In the genomic region with DNA sequence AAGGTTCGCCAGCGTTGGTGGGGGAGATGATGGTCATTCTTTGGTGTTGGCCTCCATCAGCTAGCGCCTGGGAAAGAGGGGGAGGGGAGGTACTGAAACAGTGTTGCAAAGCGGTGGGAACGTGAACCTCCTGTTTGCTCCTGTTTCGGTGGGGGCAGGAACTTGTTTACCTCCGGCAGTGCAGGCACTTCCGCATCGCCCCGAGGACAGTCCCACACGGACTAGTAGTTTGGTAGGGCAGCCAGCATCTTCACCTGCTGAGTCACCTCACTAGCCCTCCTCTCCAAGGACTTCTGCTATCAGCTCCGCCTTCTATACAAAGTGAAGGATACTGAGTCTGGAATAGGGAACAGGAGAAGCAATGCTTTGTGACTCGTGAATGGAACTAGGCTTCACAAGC, we compare ENCODE assay signal across 8 mouse cellular contexts. TPM values are rescaled to one million over a fixed set of nuclear protein-coding genes. Genes with fewer than 3 reads are reported as not detected.
DNase-seq lines count a peak whose midpoint lies in the region; ATAC-seq and TF ChIP-seq lines count a peak whose summit lies in the region.

No protein-coding gene starts in this region.

- H3K4me2 ChIP-seq in heart, embryonic 15.5 days = peak overlapping the region; percentile 61
- peak overlapping the region; percentile 29 for H3K4me2 ChIP-seq in forebrain, embryonic 16.5 days (ENCODE audit: low read length)
- H3K4me2 ChIP-seq in limb, embryonic 14.5 days (replicated peaks; ENCODE audit: low read depth, low read length, severe bottlenecking) = peak overlapping the region; percentile 29; the same call in 1 of the 2 replicates

- peak overlapping the region; percentile 27 for H3K4me3 ChIP-seq in heart, embryonic 15.5 days
- H3K4me3 ChIP-seq in forebrain, embryonic 16.5 days (replicated peaks; ENCODE audit: low read length) = no peak overlapping the region; the same call in 1 of the 2 replicates
- peak overlapping the region; percentile 7; the same call in 1 of the 2 replicates for H3K4me3 ChIP-seq in limb, embryonic 14.5 days (replicated peaks; ENCODE audit: low read length)

- H3K9me3 ChIP-seq in heart, embryonic 15.5 days (replicated peaks) = no peaks in the 10 kb centered on the region
- H3K9me3 ChIP-seq in forebrain, embryonic 16.5 days (ENCODE audit: control insufficient read depth, low read length) = no peaks in the 10 kb centered on the region
- H3K9me3 ChIP-seq in limb, embryonic 14.5 days (ENCODE audit: control insufficient read depth, low read length) = no peaks in the 10 kb centered on the region

- peak; percentile 28 for ATAC-seq in heart, embryonic 15.5 days (replicated peaks; ENCODE audit: insufficient number of reproducible peaks, insufficient read depth, low FRiP score, low read depth)
- no peak for ATAC-seq in forebrain, embryonic 16.5 days
- ATAC-seq in limb, embryonic 14.5 days (ENCODE audit: low FRiP score, low read depth) = no peak

- H3K9ac ChIP-seq in heart, embryonic 15.5 days = 0 out of 2 replicates have a peak overlapping the region, but pooled peaks have one; percentile 18
- H3K9ac ChIP-seq in forebrain, embryonic 16.5 days (replicated peaks; ENCODE audit: low read depth, low read length) = 0 out of 2 replicates have a peak overlapping the region, but pooled peaks have one; percentile 13
- H3K9ac ChIP-seq in limb, embryonic 14.5 days (ENCODE audit: low read depth, low read length, severe bottlenecking) = no peak overlapping the region

- no peak for DNase-seq in heart, postnatal 10 days
- no peak for DNase-seq in limb, embryonic 14.5 days (ENCODE audit: low spot score)
- peak; percentile 37 for DNase-seq in naive thymus-derived CD4-positive, alpha-beta T cell, adult 2 months (ENCODE audit: low read depth)
- no peak for DNase-seq in retina, embryonic 14.5 days (ENCODE audit: low spot score)
- DNase-seq in layer of hippocampus, postnatal 14 days (ENCODE audit: low spot score in 2 of 2) = no peak
- no peak for DNase-seq in urinary bladder, postnatal 14 days (ENCODE audit: low spot score)

- 3% methylated on average over 13 of the region's 13 CpGs for WGBS in heart, embryonic 15.5 days
- WGBS in forebrain, embryonic 16.5 days = 5% methylated on average over 13 of the region's 13 CpGs
- WGBS in limb, embryonic 14.5 days = 3% methylated on average over 13 of the region's 13 CpGs

- TF ChIP-seq POLR2A in limb, embryonic 14.5 days (IDR thresholded peaks at IDR 0.05; ENCODE audit: borderline replicate concordance, extremely low read depth, insufficient read depth, insufficient read length) = no peak

- peaks cover 19% of the 10 kb centered on the region for H3K27me3 ChIP-seq in heart, embryonic 15.5 days
- H3K27me3 ChIP-seq in forebrain, embryonic 16.5 days (replicated peaks; ENCODE audit: control insufficient read depth, insufficient read depth, low read length) = peaks cover 16% of the 10 kb centered on the region
- peaks cover 14% of the 10 kb centered on the region for H3K27me3 ChIP-seq in limb, embryonic 14.5 days (ENCODE audit: control insufficient read depth, insufficient read depth, low read length)

- intact Hi-C loops in heart, postnatal 10 days (cut with DNase I) = no loop called here

- no peaks in the 10 kb centered on the region for H3K36me3 ChIP-seq in heart, embryonic 15.5 days
- no peaks in the 10 kb centered on the region for H3K36me3 ChIP-seq in forebrain, embryonic 16.5 days (ENCODE audit: control insufficient read depth, insufficient read depth)
- H3K36me3 ChIP-seq in limb, embryonic 14.5 days (ENCODE audit: control insufficient read depth, insufficient read depth, low read length) = no peaks in the 10 kb centered on the region

- H3K4me1 ChIP-seq in heart, embryonic 15.5 days (replicated peaks) = peaks cover 21% of the 10 kb centered on the region
- peaks cover 4% of the 10 kb centered on the region; the same call in 1 of the 2 replicates for H3K4me1 ChIP-seq in forebrain, embryonic 16.5 days (replicated peaks; ENCODE audit: control insufficient read depth, insufficient read depth, low read length)
- no peaks in the 10 kb centered on the region for H3K4me1 ChIP-seq in limb, embryonic 14.5 days (ENCODE audit: control insufficient read depth, insufficient read depth, low read length)

- no peak overlapping the region for H3K27ac ChIP-seq in heart, embryonic 15.5 days
- no peak overlapping the region for H3K27ac ChIP-seq in forebrain, embryonic 16.5 days (ENCODE audit: low read length)
- H3K27ac ChIP-seq in limb, embryonic 14.5 days (replicated peaks; ENCODE audit: low read depth, low read length) = no peak overlapping the region

RNA-seq across cellular contexts. Expression of gene Opn4, which starts 15.1 kb away (rescaled TPM):
- 5.0 and 5.6 TPM in 2 replicates for polyA plus RNA-seq in heart, embryonic 15.5 days (2015; fragmentation: Nextera tagmentation; extraction: Ambion mirVana)
- total RNA-seq in heart, postnatal 10 days (2021) = 1 to 10 TPM; 2.0 to 2.3 TPM
- not detected in 2 replicates for polyA plus RNA-seq in forebrain, embryonic 16.5 days (2015; fragmentation: Nextera tagmentation; extraction: Ambion mirVana)
- 0.09 and 0.38 TPM in 2 replicates for polyA plus RNA-seq in limb, embryonic 14.5 days (2012; rRNA removed)
- polyA plus RNA-seq in limb, embryonic 14.5 days (2014; fragmentation: Nextera tagmentation; extraction: Ambion mirVana) = 0.25 and 0.50 TPM in 2 replicates
- not detected for total RNA-seq in layer of hippocampus, postnatal 14 days (2021)

RNA-seq across cellular contexts. Expression of gene Ldb3, which starts 26.6 kb away (rescaled TPM):
- polyA plus RNA-seq in heart, embryonic 15.5 days (2015; fragmentation: Nextera tagmentation; extraction: Ambion mirVana) = 300 and 308 TPM in 2 replicates
- total RNA-seq in heart, postnatal 10 days (2021) = 100 to 1,000 TPM; 879 to 920 TPM
- polyA plus RNA-seq in forebrain, embryonic 16.5 days (2015; fragmentation: Nextera tagmentation; extraction: Ambion mirVana) = 0.39 and 0.55 TPM in 2 replicates
- polyA plus RNA-seq in limb, embryonic 14.5 days (2012; rRNA removed) = 37.7 and 44.1 TPM in 2 replicates
- polyA plus RNA-seq in limb, embryonic 14.5 days (2014; fragmentation: Nextera tagmentation; extraction: Ambion mirVana) = 20.0 and 26.6 TPM in 2 replicates
- total RNA-seq in layer of hippocampus, postnatal 14 days (2021) = 1 to 10 TPM; 2.7 to 2.8 TPM

RNA-seq across cellular contexts. Expression of gene Wapl, which starts 58.6 kb away (rescaled TPM):
- 13.9 and 16.2 TPM in 2 replicates for polyA plus RNA-seq in heart, embryonic 15.5 days (2015; fragmentation: Nextera tagmentation; extraction: Ambion mirVana)
- 10 to 100 TPM; 42.1 to 43.6 TPM for total RNA-seq in heart, postnatal 10 days (2021)
- 18.8 and 21.9 TPM in 2 replicates for polyA plus RNA-seq in forebrain, embryonic 16.5 days (2015; fragmentation: Nextera tagmentation; extraction: Ambion mirVana)
- polyA plus RNA-seq in limb, embryonic 14.5 days (2012; rRNA removed) = 16.5 and 23.5 TPM in 2 replicates
- polyA plus RNA-seq in limb, embryonic 14.5 days (2014; fragmentation: Nextera tagmentation; extraction: Ambion mirVana) = 28.4 and 28.8 TPM in 2 replicates
- total RNA-seq in layer of hippocampus, postnatal 14 days (2021) = 10 to 100 TPM; 46.1 to 47.0 TPM

Comparison
In these comparisons a context has a peak if more than half of its experiments do, and no peak if none do; other contexts are left out.
1. RNA of gene Ldb3, which starts 26.6 kb away (polyA plus RNA-seq): 300 to 308 TPM in heart, embryonic 15.5 days and 20.0 to 44.1 TPM in limb, embryonic 14.5 days; 0.39 to 0.55 TPM in forebrain, embryonic 16.5 days; every median in the first group is over 10 times any median in the second.
2. Peak in every context shown above with its lines, with median percentiles within 50 percentile points of each other: H3K4me2 ChIP-seq.